Mouse (Mus musculus) bone marrow macrophage, adult 2 months (primary cell): ENCODE measurements around the gene Stx3. TPM values are rescaled to one million over a fixed set of nuclear protein-coding genes. Genes with fewer than 3 reads are reported as not detected.

ENCODE experiments used
- H3K27ac ChIP-seq: 2 replicates; pipeline ENCODE4 v1.5.1; 2012; ENCODE audit warnings: low read depth, low read length; ENCODE audit not compliant: insufficient read depth
- H3K4me1 ChIP-seq: 2 replicates; pipeline ENCODE4 v1.6.1; 2012; ENCODE audit warnings: low read length; ENCODE audit not compliant: control insufficient read depth, insufficient read depth
- H3K4me3 ChIP-seq: 2 replicates; pipeline ENCODE4 v1.5.1; 2012; ENCODE audit warnings: mild to moderate bottlenecking, low read length, moderate library complexity; ENCODE audit not compliant: insufficient read depth
- CTCF ChIP-seq: IDR thresholded peaks from 2 replicates; pipeline ENCODE4 v1.5.1; 2012; ENCODE audit warnings: low read depth, mild to moderate bottlenecking, low read length, moderate library complexity
- POLR2A ChIP-seq: IDR thresholded peaks from 2 replicates; pipeline ENCODE4 v1.6.1; 2012; ENCODE audit warnings: mild to moderate bottlenecking, low read depth, low read length, borderline replicate concordance
- polyA plus RNA-seq: library from polyadenylated mRNA; stranded (reverse); fragments of >200 nt; gene quantifications from 2 replicates; pipeline ENCODE4 v1.2.4, GENCODE M21; 2012; ENCODE audit not compliant: missing spikeins, insufficient read depth, insufficient read length

The Stx3 gene
- polyA plus RNA-seq, 1 experiment: 23.1 TPM

DNA sequence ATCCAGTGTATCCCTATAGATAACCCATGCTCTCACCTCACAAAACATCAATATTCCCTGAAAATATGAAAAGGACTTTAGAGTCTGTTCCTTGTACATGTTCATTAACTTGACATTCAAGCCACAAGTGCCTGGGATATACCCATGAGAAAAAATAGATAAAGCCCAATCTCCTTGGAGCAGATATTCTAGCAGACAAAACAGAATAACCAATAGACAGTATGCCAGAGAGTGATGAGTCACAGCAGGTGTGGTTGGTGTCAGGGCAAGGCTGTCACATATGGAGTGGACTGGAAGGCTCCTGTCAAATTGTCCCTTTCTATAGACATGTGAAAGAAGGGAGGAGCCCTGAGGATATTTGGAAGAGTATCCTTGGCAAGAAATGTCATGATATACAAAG lies 73.5 kb downstream of the Stx3 start:
- no peak overlapping the region for H3K4me3 ChIP-seq
- no peaks in the 10 kb centered on the region for H3K4me1 ChIP-seq
- no peak overlapping the region for H3K27ac ChIP-seq
- TF ChIP-seq CTCF (no peak), POLR2A (no peak)

DNA sequence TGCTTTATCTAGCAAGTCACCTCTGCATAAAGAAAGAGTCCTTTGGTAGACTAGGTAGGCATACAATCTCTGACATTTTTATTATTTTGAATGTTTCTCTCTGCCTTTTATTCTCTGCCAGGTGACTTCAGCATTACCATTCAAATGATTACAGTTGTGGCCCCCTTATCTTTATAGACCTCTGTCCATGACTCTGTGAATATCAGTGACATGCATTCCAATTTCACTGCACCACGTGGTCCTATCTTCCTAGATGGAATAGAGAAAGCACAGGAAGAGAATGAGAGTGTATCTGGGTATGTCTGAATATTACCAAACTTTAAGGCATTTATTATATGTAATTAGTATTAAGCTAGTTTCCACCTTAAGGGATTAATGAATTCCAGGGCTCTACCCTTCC lies 82.7 kb downstream of the Stx3 start:
- Histone ChIP-seq H3K4me3 (no peak overlapping the region), H3K4me1 (0 out of 2 replicates have a peak, but pooled peaks cover 2% of the 10 kb centered on the region), H3K27ac (no peak overlapping the region)
- no peak for TF ChIP-seq POLR2A

DNA sequence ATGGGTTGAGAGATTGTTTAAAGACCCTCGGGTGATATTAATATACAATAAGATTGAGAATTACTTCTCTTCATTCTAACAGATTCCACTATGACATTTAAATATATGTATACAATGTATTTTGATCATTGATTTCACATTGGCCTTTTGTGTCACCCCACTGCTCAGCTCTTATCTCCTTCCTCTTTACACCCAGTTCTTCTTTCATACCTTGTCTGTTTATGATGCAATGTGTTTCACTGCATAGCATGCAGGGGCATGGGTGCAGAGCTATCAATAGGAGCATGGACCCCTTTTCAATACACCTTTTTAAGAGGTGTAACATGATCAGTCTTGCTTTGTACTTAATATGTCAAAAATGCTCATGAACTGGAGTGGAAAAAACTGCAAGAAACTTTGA lies 88.9 kb downstream of the Stx3 start:
- Histone ChIP-seq H3K27ac (no peak overlapping the region), H3K4me3 (no peak overlapping the region), H3K4me1 (no peaks in the 10 kb centered on the region)
- TF ChIP-seq POLR2A: no peak

DNA sequence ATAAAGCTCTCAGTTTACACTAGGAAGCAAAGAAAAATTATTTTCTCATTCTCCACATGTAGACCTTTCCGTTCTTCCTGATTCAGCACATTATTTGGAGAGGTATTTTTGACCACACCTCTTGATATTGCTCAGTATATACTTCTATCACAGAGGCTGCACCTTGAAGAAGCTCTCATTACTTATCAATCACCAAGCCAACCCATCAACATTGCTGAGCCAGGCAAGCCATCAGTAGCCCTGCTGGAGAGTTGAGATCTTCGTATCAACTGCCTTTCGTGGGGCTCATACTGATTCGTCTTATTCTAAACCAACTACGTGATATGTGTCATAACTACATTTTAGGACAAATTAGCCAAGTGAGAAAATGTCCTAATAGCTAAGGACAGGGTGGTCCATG lies 91.9 kb downstream of the Stx3 start:
- TF ChIP-seq POLR2A: no peak
- TF ChIP-seq CTCF: no peak
- H3K4me1 ChIP-seq: no peaks in the 10 kb centered on the region
- H3K4me3 ChIP-seq: no peak overlapping the region

DNA sequence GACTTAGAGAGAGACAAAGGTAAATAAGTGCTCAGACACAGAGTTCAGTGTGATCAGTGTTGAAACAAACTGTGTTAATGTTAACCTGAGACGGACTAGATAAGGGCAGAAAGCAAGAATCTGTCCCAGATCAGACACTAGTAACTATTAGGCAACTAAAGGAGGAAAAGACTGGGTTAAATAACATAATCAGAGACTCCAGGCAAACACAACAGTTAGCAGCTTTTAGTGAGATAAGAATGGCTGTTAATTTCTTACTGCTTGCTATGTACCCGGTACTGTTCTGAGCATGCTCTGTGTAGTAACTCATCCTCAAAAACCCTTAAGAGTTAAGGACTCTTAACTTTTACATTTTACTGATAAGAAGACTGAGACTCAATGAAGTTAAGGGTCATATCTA lies 93.3 kb downstream of the Stx3 start:
- no peak for TF ChIP-seq POLR2A
- no peak for TF ChIP-seq CTCF
- no peak overlapping the region for H3K4me3 ChIP-seq
- no peaks in the 10 kb centered on the region for H3K4me1 ChIP-seq
- no peak overlapping the region for H3K27ac ChIP-seq

More for the DNA sequence above, 91.9 kb downstream of the Stx3 start:
- H3K27ac ChIP-seq: no peak overlapping the region

Other genes with a start within 250 kb of the Stx3 start
- 323 and 344 TPM in 2 replicates for gene Ms4a6d, start 214.6 kb downstream of the Stx3 start, polyA plus RNA-seq
- not detected in 2 replicates for gene Ms4a2, start 195.7 kb downstream of the Stx3 start, polyA plus RNA-seq
- gene Ms4a3, start 178.6 kb downstream of the Stx3 start, polyA plus RNA-seq: not detected in 2 replicates
- gene Oosp2, start 158.8 kb downstream of the Stx3 start, polyA plus RNA-seq: not detected in 2 replicates
- gene Oosp1, start 128.3 kb downstream of the Stx3 start, polyA plus RNA-seq: not detected in 2 replicates
- gene Oosp3, start 122.3 kb downstream of the Stx3 start, polyA plus RNA-seq: not detected in 2 replicates
- gene Gif, start 71.8 kb downstream of the Stx3 start, polyA plus RNA-seq: not detected in 2 replicates
- 19.2 and 20.8 TPM in 2 replicates for gene Mrpl16, start 49.0 kb downstream of the Stx3 start, polyA plus RNA-seq
- gene Olfr1417, start 19.8 kb upstream of the Stx3 start, polyA plus RNA-seq: not detected in 2 replicates
- not detected in 2 replicates for gene Olfr1418, start 41.7 kb upstream of the Stx3 start, polyA plus RNA-seq
- not detected in 2 replicates for gene Olfr1419, start 55.7 kb upstream of the Stx3 start, polyA plus RNA-seq
- not detected in 2 replicates for gene Olfr1420, start 67.2 kb upstream of the Stx3 start, polyA plus RNA-seq
- gene Patl1, start 93.0 kb upstream of the Stx3 start, polyA plus RNA-seq: 26.7 and 31.3 TPM in 2 replicates
- 32.9 and 34.7 TPM in 2 replicates for gene Osbp, start 146.5 kb upstream of the Stx3 start, polyA plus RNA-seq
- not detected in 2 replicates for gene Olfr1423, start 221.9 kb upstream of the Stx3 start, polyA plus RNA-seq
- not detected in 2 replicates for gene Olfr1424, start 243.3 kb upstream of the Stx3 start, polyA plus RNA-seq